22 mouse cellular contexts compared by ENCODE assay signal in the genomic region with DNA sequence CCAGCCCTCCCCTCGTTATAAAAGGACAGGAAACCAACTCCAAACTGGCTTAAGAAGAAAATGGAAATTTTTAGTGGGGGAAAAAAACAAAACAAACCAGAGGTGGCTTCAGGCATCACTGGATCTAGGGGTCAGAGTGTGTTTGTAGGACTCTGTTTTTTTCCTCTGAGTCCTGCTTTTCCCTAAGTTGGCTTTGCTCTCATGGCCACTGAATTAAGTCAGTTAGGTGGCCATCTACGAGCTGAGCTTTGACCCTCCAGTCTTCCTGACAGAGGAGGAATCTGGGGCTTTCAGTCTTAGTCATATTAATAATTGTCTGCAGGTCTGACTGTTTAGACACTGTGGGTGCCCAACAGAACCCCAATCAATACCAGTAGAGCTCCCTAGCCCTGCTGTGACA. TPM values are rescaled to one million over a fixed set of nuclear protein-coding genes. Genes with fewer than 3 reads are reported as not detected.
"Had no signal": no experiment of that assay in that cellular context is flagged by ENCODE, and none has a peak within 500 bp of the region (broad histone marks: within the 10 kb centered on the region; RNA-seq: fewer than 3 reads in every experiment).

No protein-coding gene starts in this region.

- ATAC-seq: midbrain, embryonic 16.5 days had no signal

- H3K27ac ChIP-seq: midbrain, embryonic 10.5 days; midbrain, embryonic 12.5 days; neural tube, embryonic 13.5 days; neural tube, embryonic 15.5 days had no signal

- H3K9ac ChIP-seq: lung, embryonic 14.5 days; midbrain, embryonic 12.5 days; neural tube, embryonic 13.5 days; neural tube, embryonic 15.5 days had no signal

- H3K4me2 ChIP-seq: lung, embryonic 14.5 days; midbrain, embryonic 12.5 days; neural tube, embryonic 13.5 days; neural tube, embryonic 15.5 days had no signal

- H3K9me3 ChIP-seq: midbrain, embryonic 10.5 days; midbrain, embryonic 12.5 days; neural tube, embryonic 13.5 days; neural tube, embryonic 15.5 days had no signal

- H3K27me3 ChIP-seq: midbrain, embryonic 12.5 days; neural tube, embryonic 13.5 days; neural tube, embryonic 15.5 days had no signal

- H3K4me3 ChIP-seq: midbrain, embryonic 10.5 days; midbrain, embryonic 12.5 days; myocyte; neural tube, embryonic 13.5 days; neural tube, embryonic 15.5 days had no signal

- H3K36me3 ChIP-seq: midbrain, embryonic 12.5 days had no signal

- H3K4me1 ChIP-seq: midbrain, embryonic 12.5 days had no signal

- DNase-seq: lung, adult 18-20 months; lung, embryonic 14.5 days; lung, postnatal 10 days; lung, postnatal 4 days; midbrain, embryonic 14.5 days; retina, postnatal 1 day; right cerebral cortex, adult 18-20 months; right cerebral cortex, postnatal 25 days; right cerebral cortex, postnatal 4 days; spleen, adult 18-20 months; thymus, adult 18-20 months; thymus, postnatal 14 days; thymus, postnatal 36 days had no signal

RNA-seq across cellular contexts. Expression of a gene that starts 51.7 kb away (rescaled TPM):
- polyA plus RNA-seq: lung, embryonic 14.5 days; midbrain, embryonic 12.5 days; midbrain, embryonic 14.5 days; myocyte; neural tube, embryonic 11.5 days; small intestine, adult 2 months; stomach, embryonic 14.5 days had no signal
